Mouse (Mus musculus): Measurements from ENCODE around the gene Gstt4. TPM values are rescaled to one million over a fixed set of nuclear protein-coding genes. Genes with fewer than 3 reads are reported as not detected.

Gstt4 gene
- polyA plus RNA-seq, 1 experiment from 2014 or later, result not detected

GRCm38 (mm10) chr10:75788277-75788676 lies 34.1 kb downstream of the Gstt4 start:
- Histone ChIP-seq H3K9me3 (ENCODE audit: low read length) (no peaks in the 10 kb centered on the region), H3K9ac (replicated peaks) (no peak overlapping the region), H3K4me1 (ENCODE audit: insufficient read depth) (peaks cover 10% of the 10 kb centered on the region), H3K36me3 (replicated peaks; ENCODE audit: insufficient read depth, low read length) (no peaks in the 10 kb centered on the region), H3K4me2 (ENCODE audit: low read depth, low read length) (no peak overlapping the region), H3K27ac (ENCODE audit: low read depth) (no peak overlapping the region), H3K4me3 (ENCODE audit: low read depth, low read length) (no peak overlapping the region), H3K27me3 (ENCODE audit: insufficient read depth, low read length) (no peaks in the 10 kb centered on the region)
- WGBS (ENCODE audit: insufficient replicate concordance), result 81% methylated on average over 8 of the region's 8 CpGs
- DNase-seq (no peak), ATAC-seq (no peak)
- TF ChIP-seq EP300 (IDR thresholded peaks at IDR 0.05; ENCODE audit: low read depth) (no peak), CTCF (IDR thresholded peaks at IDR 0.05; ENCODE audit: low read depth) (no peak)

GRCm38 (mm10) chr10:75785442-75785841 lies 36.9 kb downstream of the Gstt4 start:
- Histone ChIP-seq H3K9me3 (ENCODE audit: low read length) (no peaks in the 10 kb centered on the region), H3K4me3 (ENCODE audit: low read depth, low read length) (no peak overlapping the region), H3K4me2 (ENCODE audit: low read depth, low read length) (no peak overlapping the region), H3K9ac (replicated peaks) (no peak overlapping the region), H3K27ac (ENCODE audit: low read depth) (no peak overlapping the region), H3K36me3 (replicated peaks; ENCODE audit: insufficient read depth, low read length) (no peaks in the 10 kb centered on the region), H3K4me1 (ENCODE audit: insufficient read depth) (peaks cover 12% of the 10 kb centered on the region), H3K27me3 (ENCODE audit: insufficient read depth, low read length) (0 out of 2 replicates have a peak, but pooled peaks cover 3% of the 10 kb centered on the region)
- no peak for TF ChIP-seq CTCF (IDR thresholded peaks at IDR 0.05; ENCODE audit: low read depth)
- TF ChIP-seq EP300 (IDR thresholded peaks at IDR 0.05; ENCODE audit: low read depth), result no peak
- 24% methylated on average over 1 of the region's 1 CpGs for WGBS (ENCODE audit: insufficient replicate concordance)
- no peak for DNase-seq
- ATAC-seq, result no peak

DNA sequence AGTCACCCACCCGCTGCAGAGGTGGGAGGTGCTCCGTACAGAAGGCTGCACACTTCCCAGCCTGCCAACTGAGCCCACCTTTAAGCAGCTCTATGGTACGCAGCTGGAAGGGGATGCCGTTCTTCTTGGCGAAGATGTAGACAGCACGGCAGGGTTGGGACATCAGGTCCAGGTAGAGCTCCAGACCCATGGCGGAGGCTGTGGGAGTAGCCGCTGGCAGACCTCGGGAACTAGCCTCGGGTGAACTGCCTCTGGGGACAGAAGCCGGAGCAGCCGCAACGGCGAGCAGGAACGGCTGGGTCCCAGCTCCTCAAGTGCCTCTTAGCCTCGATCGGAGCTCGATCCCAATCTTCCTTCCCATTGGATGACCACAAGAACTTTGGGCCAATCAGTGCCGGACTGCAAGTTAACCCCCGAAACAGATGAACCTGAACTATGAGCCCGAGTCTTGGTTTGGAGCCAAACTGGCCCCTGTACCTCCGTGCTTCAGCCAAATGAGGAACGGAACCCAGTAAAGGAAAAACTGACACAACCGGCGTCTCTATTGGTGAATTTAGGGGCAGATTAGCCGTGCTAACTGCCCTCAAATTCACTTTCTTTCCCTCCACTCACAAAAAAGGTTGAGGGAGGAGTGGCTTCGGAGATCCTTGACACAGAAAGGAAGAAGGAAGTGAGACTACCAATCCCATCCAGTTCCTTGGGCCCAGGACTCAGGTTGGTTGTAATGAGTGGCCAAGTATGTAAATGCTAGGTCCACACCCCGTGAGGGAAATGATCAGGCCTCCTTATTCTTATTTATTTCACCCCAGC lies 41.4 kb downstream of the Gstt4 start, which contains the start of the genes Gm20441 and Gstt3:
Gene Gm20441, minus strand, starts transcription at position 186 of the 810 bp plus-strand sequence.
Gene Gstt3, minus strand, starts transcription at position 646 of the 810 bp plus-strand sequence.
- Histone ChIP-seq H3K27ac (ENCODE audit: low read depth) (peak within 1 kb of the TSS; percentile 44), H3K36me3 (replicated peaks; ENCODE audit: insufficient read depth, low read length) (no peaks in the 10 kb centered on the region), H3K4me3 (ENCODE audit: low read depth, low read length) (peak within 1 kb of the TSS; percentile 46), H3K27me3 (ENCODE audit: insufficient read depth, low read length) (peaks cover 7% of the 10 kb centered on the region; the same call in 1 of the 2 replicates), H3K9me3 (ENCODE audit: low read length) (no peaks in the 10 kb centered on the region), H3K4me2 (ENCODE audit: low read depth, low read length) (peak within 1 kb of the TSS; percentile 84), H3K9ac (replicated peaks) (peak within 1 kb of the TSS; percentile 61), H3K4me1 (ENCODE audit: insufficient read depth) (peaks cover 12% of the 10 kb centered on the region)
- DNase-seq (peak; percentile 55), ATAC-seq (peak; percentile 74)
- TF ChIP-seq EP300 (IDR thresholded peaks at IDR 0.05; ENCODE audit: low read depth) (no peak), CTCF (IDR thresholded peaks at IDR 0.05; ENCODE audit: low read depth) (no peak)
- 1% methylated on average over 28 of the region's 28 CpGs for WGBS (ENCODE audit: insufficient replicate concordance)

GRCm38 (mm10) chr10:75779206-75780174 lies 42.9 kb downstream of the Gstt4 start:
- Histone ChIP-seq H3K4me3 (ENCODE audit: low read depth, low read length) (no peak overlapping the region), H3K9ac (replicated peaks) (no peak overlapping the region), H3K27me3 (ENCODE audit: insufficient read depth, low read length) (peaks cover 7% of the 10 kb centered on the region; the same call in 1 of the 2 replicates), H3K27ac (ENCODE audit: low read depth) (no peak overlapping the region), H3K9me3 (ENCODE audit: low read length) (no peaks in the 10 kb centered on the region), H3K4me1 (ENCODE audit: insufficient read depth) (peaks cover 3% of the 10 kb centered on the region; the same call in 1 of the 2 replicates), H3K4me2 (ENCODE audit: low read depth, low read length) (peak overlapping the region; percentile 84), H3K36me3 (replicated peaks; ENCODE audit: insufficient read depth, low read length) (no peaks in the 10 kb centered on the region)
- no peak for DNase-seq
- 34% methylated on average over 15 of the region's 15 CpGs for WGBS (ENCODE audit: insufficient replicate concordance)
- ATAC-seq, result 0 out of 2 replicates have a peak, but pooled peaks have one; percentile 17
- no peak for TF ChIP-seq CTCF (IDR thresholded peaks at IDR 0.05; ENCODE audit: low read depth)
- TF ChIP-seq EP300 (IDR thresholded peaks at IDR 0.05; ENCODE audit: low read depth), result no peak

GRCm38 (mm10) chr10:75777885-75778284 lies 44.5 kb downstream of the Gstt4 start:
- no peak for DNase-seq
- Histone ChIP-seq H3K27me3 (ENCODE audit: insufficient read depth, low read length) (peaks cover 7% of the 10 kb centered on the region; the same call in 1 of the 2 replicates), H3K4me3 (ENCODE audit: low read depth, low read length) (no peak overlapping the region), H3K4me2 (ENCODE audit: low read depth, low read length) (no peak overlapping the region), H3K9me3 (ENCODE audit: low read length) (no peaks in the 10 kb centered on the region), H3K4me1 (ENCODE audit: insufficient read depth) (peaks cover 5% of the 10 kb centered on the region), H3K36me3 (replicated peaks; ENCODE audit: insufficient read depth, low read length) (no peaks in the 10 kb centered on the region), H3K9ac (replicated peaks) (no peak overlapping the region), H3K27ac (ENCODE audit: low read depth) (no peak overlapping the region)
- 77% methylated on average over 2 of the region's 2 CpGs for WGBS (ENCODE audit: insufficient replicate concordance)
- no peak for ATAC-seq
- TF ChIP-seq EP300 (IDR thresholded peaks at IDR 0.05; ENCODE audit: low read depth), result no peak

All from liver, postnatal 0 days (tissue).